Mouse (Mus musculus): ENCODE measurements around the gene Rnf24. TPM values are rescaled to one million over a fixed set of nuclear protein-coding genes. Genes with fewer than 3 reads are reported as not detected.
A peak's percentile ranks its signal among the peaks of the same experiment; 100 is the strongest.
"Not testable (repeated sequence)": the region's sequence is repeated elsewhere in the genome, so short reads cannot be mapped to it uniquely, and the experiment has no call there.

Rnf24 gene
- polyA plus RNA-seq, 1 experiment, result not detected

DNA sequence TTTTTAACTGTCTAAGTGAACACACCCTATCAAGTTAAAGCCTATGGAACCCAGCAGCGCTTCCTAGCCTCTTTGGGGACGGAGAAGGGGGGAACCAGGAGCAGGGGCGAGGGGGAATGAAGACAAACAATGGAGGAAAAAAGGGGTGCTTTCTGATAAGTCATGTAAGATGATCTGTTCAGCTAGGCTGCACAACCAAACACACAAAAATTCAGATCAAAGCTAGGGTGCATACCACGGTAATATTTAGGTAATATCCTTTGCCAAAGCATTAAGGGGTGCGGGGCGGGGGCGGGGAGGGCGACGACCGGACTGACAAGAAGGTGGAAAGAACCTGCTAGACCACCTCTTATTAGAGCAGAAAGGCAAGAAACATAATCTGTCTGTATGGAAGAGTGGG is 1.2 kb downstream of the Rnf24 start:
- peaks cover 22% of the 10 kb centered on the region for H3K27me3 ChIP-seq (ENCODE audit: control insufficient read depth)
- H3K4me3 ChIP-seq (replicated peaks), result peak overlapping the region; percentile 85
- TF ChIP-seq TAL1 (IDR thresholded peaks at IDR 0.05; ENCODE audit: low read length), result no peak
- peaks cover 24% of the 10 kb centered on the region for H3K4me1 ChIP-seq (ENCODE audit: control insufficient read depth)
- no peaks in the 10 kb centered on the region for H3K36me3 ChIP-seq (ENCODE audit: control insufficient read depth)
- no peaks in the 10 kb centered on the region for H3K9me3 ChIP-seq (ENCODE audit: control insufficient read depth, low read length)

- Histone ChIP-seq H3K36me3 (ENCODE audit: control insufficient read depth) (no peaks in the 10 kb centered on the region), H3K9me3 (ENCODE audit: control insufficient read depth, low read length) (no peaks in the 10 kb centered on the region), H3K4me1 (ENCODE audit: control insufficient read depth) (peaks cover 24% of the 10 kb centered on the region), H3K4me3 (replicated peaks) (no peak overlapping the region), H3K27me3 (ENCODE audit: control insufficient read depth) (peaks cover 15% of the 10 kb centered on the region)
- TF ChIP-seq TAL1 (IDR thresholded peaks at IDR 0.05; ENCODE audit: low read length), result no peak
- TF ChIP-seq GATA1 (IDR thresholded peaks at IDR 0.05; ENCODE audit: low read length), result no peak
Measured at GRCm38 (mm10) chr2:131350301-131350700, 2.4 kb downstream of the Rnf24 start.

GRCm38 (mm10) chr2:131345556-131345955 is 7.1 kb downstream of the Rnf24 start:
- Histone ChIP-seq H3K4me3 (replicated peaks) (no peak overlapping the region), H3K36me3 (ENCODE audit: control insufficient read depth) (no peaks in the 10 kb centered on the region), H3K4me1 (ENCODE audit: control insufficient read depth) (no peaks in the 10 kb centered on the region), H3K27me3 (ENCODE audit: control insufficient read depth) (no peaks in the 10 kb centered on the region), H3K9me3 (ENCODE audit: control insufficient read depth, low read length) (no peaks in the 10 kb centered on the region)
- TF ChIP-seq TAL1 (IDR thresholded peaks at IDR 0.05; ENCODE audit: low read length) (no peak), GATA1 (IDR thresholded peaks at IDR 0.05; ENCODE audit: low read length) (no peak)

DNA sequence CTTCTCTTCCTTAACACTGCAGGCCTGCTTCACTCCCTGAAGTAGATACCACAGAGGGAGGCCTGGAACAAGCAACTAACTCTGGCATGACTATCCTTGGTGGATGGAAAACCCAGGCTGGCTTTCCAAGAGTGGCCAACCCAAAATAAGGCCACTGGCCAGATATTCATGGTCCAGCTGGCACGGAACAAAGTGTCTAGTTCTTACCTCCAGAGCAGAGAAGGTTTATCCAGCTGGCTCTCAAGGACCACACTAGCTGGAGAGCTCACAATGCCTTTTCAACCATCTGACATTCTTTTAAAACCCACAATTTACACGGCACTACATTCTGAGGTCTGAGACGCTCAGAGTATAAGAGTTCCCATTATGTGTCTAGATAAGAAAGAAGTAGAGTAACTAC is 8.2 kb downstream of the Rnf24 start:
- Histone ChIP-seq H3K4me1 (ENCODE audit: control insufficient read depth) (no peaks in the 10 kb centered on the region), H3K4me3 (replicated peaks) (no peak overlapping the region), H3K27me3 (ENCODE audit: control insufficient read depth) (no peaks in the 10 kb centered on the region), H3K36me3 (ENCODE audit: control insufficient read depth) (no peaks in the 10 kb centered on the region), H3K9me3 (ENCODE audit: control insufficient read depth, low read length) (no peaks in the 10 kb centered on the region)
- TF ChIP-seq TAL1 (IDR thresholded peaks at IDR 0.05; ENCODE audit: low read length), result no peak
- TF ChIP-seq GATA1 (IDR thresholded peaks at IDR 0.05; ENCODE audit: low read length), result no peak

- Histone ChIP-seq H3K27me3 (ENCODE audit: control insufficient read depth) (no peaks in the 10 kb centered on the region), H3K4me3 (replicated peaks) (no peak overlapping the region), H3K36me3 (ENCODE audit: control insufficient read depth) (no peaks in the 10 kb centered on the region), H3K9me3 (ENCODE audit: control insufficient read depth, low read length) (no peaks in the 10 kb centered on the region), H3K4me1 (ENCODE audit: control insufficient read depth) (no peaks in the 10 kb centered on the region)
- TF ChIP-seq TAL1 (IDR thresholded peaks at IDR 0.05; ENCODE audit: low read length) (no peak), GATA1 (IDR thresholded peaks at IDR 0.05; ENCODE audit: low read length) (no peak)
Measured at GRCm38 (mm10) chr2:131337602-131338001, 15.1 kb downstream of the Rnf24 start.

DNA sequence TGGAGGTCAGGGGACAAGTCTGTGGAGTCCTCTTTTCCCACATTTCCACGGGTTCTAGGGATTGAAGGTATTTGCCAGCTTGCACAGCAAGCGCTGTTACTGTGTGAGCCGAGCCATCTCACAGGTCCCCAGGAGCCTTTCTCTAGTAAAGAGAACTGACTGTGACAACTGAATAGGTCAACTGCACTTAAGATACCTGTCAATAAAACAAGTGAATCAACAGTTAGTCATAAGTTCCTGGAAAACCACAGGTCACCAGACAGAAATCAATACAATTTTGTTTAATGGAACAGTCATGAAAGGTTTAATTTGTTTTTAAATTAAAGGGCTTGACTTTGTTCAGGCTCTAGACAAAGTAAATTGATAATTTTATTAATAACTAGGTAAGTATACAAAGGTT is 22.1 kb downstream of the Rnf24 start:
- H3K9me3 ChIP-seq (ENCODE audit: control insufficient read depth, low read length), result no peaks in the 10 kb centered on the region
- H3K4me3 ChIP-seq (replicated peaks), result no peak overlapping the region
- H3K27me3 ChIP-seq (ENCODE audit: control insufficient read depth), result no peaks in the 10 kb centered on the region
- TF ChIP-seq TAL1 (IDR thresholded peaks at IDR 0.05; ENCODE audit: low read length) (no peak), GATA1 (IDR thresholded peaks at IDR 0.05; ENCODE audit: low read length) (no peak)
- no peaks in the 10 kb centered on the region for H3K36me3 ChIP-seq (ENCODE audit: control insufficient read depth)
- H3K4me1 ChIP-seq (ENCODE audit: control insufficient read depth), result no peaks in the 10 kb centered on the region

- no peak overlapping the region for H3K4me3 ChIP-seq (replicated peaks)
- H3K9me3 ChIP-seq (ENCODE audit: control insufficient read depth, low read length), result no peaks in the 10 kb centered on the region
- no peaks in the 10 kb centered on the region for H3K27me3 ChIP-seq (ENCODE audit: control insufficient read depth)
- H3K4me1 ChIP-seq (ENCODE audit: control insufficient read depth), result no peaks in the 10 kb centered on the region; the same call in 1 of the 2 replicates
- H3K36me3 ChIP-seq (ENCODE audit: control insufficient read depth), result no peaks in the 10 kb centered on the region
- TF ChIP-seq GATA1 (IDR thresholded peaks at IDR 0.05; ENCODE audit: low read length) (no peak), TAL1 (IDR thresholded peaks at IDR 0.05; ENCODE audit: low read length) (no peak)
Measured at GRCm38 (mm10) chr2:131328981-131329380, 23.7 kb downstream of the Rnf24 start.

DNA sequence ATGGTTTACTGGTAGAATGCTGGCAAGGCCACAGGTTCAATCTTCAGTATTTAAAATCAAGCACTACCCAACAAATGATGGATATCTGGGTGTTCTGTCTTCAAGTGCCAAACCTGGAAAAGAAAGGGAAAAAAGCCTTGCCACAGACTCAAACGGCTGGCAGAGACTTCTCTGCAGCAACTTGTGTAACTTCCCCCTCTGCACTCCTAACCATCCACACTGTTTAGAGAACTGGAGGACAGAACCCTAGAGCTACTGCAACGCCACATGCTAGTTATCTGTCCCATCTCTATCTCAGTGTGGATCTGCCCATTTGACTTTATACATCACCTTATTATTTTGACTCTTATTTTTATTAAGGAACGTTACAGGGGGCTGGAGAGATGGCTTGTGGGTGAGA is 26.6 kb downstream of the Rnf24 start:
- H3K4me3 ChIP-seq (replicated peaks), result no peak overlapping the region
- no peaks in the 10 kb centered on the region for H3K27me3 ChIP-seq (ENCODE audit: control insufficient read depth)
- no peak for TF ChIP-seq TAL1 (IDR thresholded peaks at IDR 0.05; ENCODE audit: low read length)
- TF ChIP-seq GATA1 (IDR thresholded peaks at IDR 0.05; ENCODE audit: low read length), result no peak
- no peaks in the 10 kb centered on the region for H3K36me3 ChIP-seq (ENCODE audit: control insufficient read depth)
- no peaks in the 10 kb centered on the region for H3K9me3 ChIP-seq (ENCODE audit: control insufficient read depth, low read length)
- peaks cover 4% of the 10 kb centered on the region for H3K4me1 ChIP-seq (ENCODE audit: control insufficient read depth)

- Histone ChIP-seq H3K4me1 (ENCODE audit: control insufficient read depth) (peaks cover 4% of the 10 kb centered on the region), H3K27me3 (ENCODE audit: control insufficient read depth) (no peaks in the 10 kb centered on the region), H3K9me3 (ENCODE audit: control insufficient read depth, low read length) (no peaks in the 10 kb centered on the region), H3K4me3 (replicated peaks) (no peak overlapping the region), H3K36me3 (ENCODE audit: control insufficient read depth) (no peaks in the 10 kb centered on the region)
- TF ChIP-seq GATA1 (IDR thresholded peaks at IDR 0.05; ENCODE audit: low read length), result no peak
- no peak for TF ChIP-seq TAL1 (IDR thresholded peaks at IDR 0.05; ENCODE audit: low read length)
Measured at GRCm38 (mm10) chr2:131323675-131324074, 29.0 kb downstream of the Rnf24 start.

DNA sequence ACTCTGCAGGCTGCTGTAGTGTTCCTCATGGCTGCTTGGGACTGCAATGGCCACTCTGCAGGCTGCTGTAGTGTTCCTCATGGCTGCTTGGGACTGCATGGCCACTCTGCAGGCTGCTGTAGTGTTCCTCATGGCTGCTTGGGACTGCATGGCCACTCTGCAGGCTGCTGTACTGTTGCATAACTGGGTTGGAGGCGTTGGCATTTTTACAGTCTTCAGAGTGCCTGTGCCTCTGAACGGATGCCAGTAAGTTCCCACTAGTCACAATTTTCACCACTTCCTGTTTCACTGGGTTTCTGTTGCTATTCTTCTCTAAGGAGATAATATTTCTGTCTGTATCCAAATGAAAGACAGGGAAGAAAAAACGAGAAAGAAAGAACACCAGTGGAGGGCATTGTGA is 31.5 kb downstream of the Rnf24 start:
- not testable (repeated sequence) for H3K4me1 ChIP-seq (ENCODE audit: control insufficient read depth); H3K9me3 ChIP-seq (ENCODE audit: control insufficient read depth, low read length); H3K36me3 ChIP-seq (ENCODE audit: control insufficient read depth); H3K27me3 ChIP-seq (ENCODE audit: control insufficient read depth); H3K4me3 ChIP-seq (replicated peaks)
